ENCODE assay signal across 9 mouse cellular contexts in genomic region chr7:109424422-109425159, GRCm38 (mm10). TPM values are rescaled to one million over a fixed set of nuclear protein-coding genes. Genes with fewer than 3 reads are reported as not detected.
A peak's percentile ranks its signal among the peaks of the same experiment; 100 is the strongest.
DNase-seq lines count a peak whose midpoint lies in the region; ATAC-seq and TF ChIP-seq lines count a peak whose summit lies in the region.
"Had no signal": no experiment of that assay in that cellular context is flagged by ENCODE, and none has a peak within 500 bp of the region (broad histone marks: within the 10 kb centered on the region; RNA-seq: fewer than 3 reads in every experiment).

No protein-coding gene starts in this region.

- H3K4me2 ChIP-seq in kidney, embryonic 15.5 days: no peak overlapping the region
- no peak overlapping the region for H3K4me2 ChIP-seq in midbrain, embryonic 14.5 days (ENCODE audit: low read length)
- H3K4me2 ChIP-seq: heart, embryonic 15.5 days had no signal

- no peak overlapping the region for H3K27ac ChIP-seq in kidney, embryonic 15.5 days
- no peak overlapping the region for H3K27ac ChIP-seq in midbrain, embryonic 14.5 days (replicated peaks; ENCODE audit: low read depth, low read length)
- H3K27ac ChIP-seq: heart, embryonic 15.5 days had no signal

- no peaks in the 10 kb centered on the region for H3K4me1 ChIP-seq in kidney, embryonic 15.5 days
- H3K4me1 ChIP-seq in E14TG2a.4 (replicated peaks; ENCODE audit: low read depth, low read length): no peaks in the 10 kb centered on the region
- H3K4me1 ChIP-seq in midbrain, embryonic 14.5 days (ENCODE audit: control insufficient read depth, insufficient read depth, low read length): no peaks in the 10 kb centered on the region
- H3K4me1 ChIP-seq: heart, embryonic 15.5 days had no signal

- H3K27me3 ChIP-seq in kidney, embryonic 15.5 days: peaks cover 12% of the 10 kb centered on the region; the same call in 1 of the 2 replicates
- peaks cover 8% of the 10 kb centered on the region for H3K27me3 ChIP-seq in E14TG2a.4 (ENCODE audit: insufficient read depth, low read length)
- no peaks in the 10 kb centered on the region for H3K27me3 ChIP-seq in midbrain, embryonic 14.5 days (ENCODE audit: control insufficient read depth, insufficient read depth, low read length)

- peak; percentile 25 for DNase-seq in kidney, adult 9 months
- peak; percentile 28 for DNase-seq in R1 (ENCODE audit: low read depth, low spot score)
- peak; percentile 87 for DNase-seq in midbrain, embryonic 14.5 days
- DNase-seq in right cerebral cortex, postnatal 10 days (ENCODE audit: low spot score in 2 of 2): no peak
- no peak for DNase-seq in thymus, postnatal 10 days (ENCODE audit: low spot score in 2 of 2)
- DNase-seq in left cerebral cortex, adult 9 months (ENCODE audit: low spot score in 2 of 2): no peak

- WGBS in kidney, embryonic 15.5 days: 64% methylated on average over 3 of the region's 3 CpGs
- WGBS in midbrain, embryonic 14.5 days: 74% methylated on average over 3 of the region's 3 CpGs

- peak; percentile 51 for TF ChIP-seq CTCF in E14TG2a.4 (conservative IDR thresholded peaks at IDR 0.05; ENCODE audit: low read length)

- H3K9me3 ChIP-seq in kidney, embryonic 15.5 days (replicated peaks): no peaks in the 10 kb centered on the region
- H3K9me3 ChIP-seq in E14TG2a.4 (ENCODE audit: low read length): no peaks in the 10 kb centered on the region
- H3K9me3 ChIP-seq in midbrain, embryonic 14.5 days (ENCODE audit: control insufficient read depth, low read length): no peaks in the 10 kb centered on the region; the same call in 1 of the 2 replicates
- H3K9me3 ChIP-seq: heart, embryonic 15.5 days had no signal

- no peak overlapping the region for H3K9ac ChIP-seq in kidney, embryonic 15.5 days
- H3K9ac ChIP-seq in midbrain, embryonic 14.5 days (replicated peaks; ENCODE audit: low read length): no peak overlapping the region
- H3K9ac ChIP-seq: heart, embryonic 15.5 days had no signal

- ATAC-seq in kidney, embryonic 15.5 days (replicated peaks; ENCODE audit: low FRiP score): no peak
- ATAC-seq in midbrain, embryonic 14.5 days (ENCODE audit: low FRiP score, low TSS enrichment): peak; percentile 14; the same call in 1 of the 2 replicates

- no peak overlapping the region for H3K4me3 ChIP-seq in kidney, embryonic 15.5 days (replicated peaks)
- H3K4me3 ChIP-seq in E14TG2a.4 (replicated peaks; ENCODE audit: low read length): no peak overlapping the region
- H3K4me3 ChIP-seq in midbrain, embryonic 14.5 days (replicated peaks; ENCODE audit: low read depth, low read length): no peak overlapping the region
- H3K4me3 ChIP-seq: heart, embryonic 15.5 days had no signal

- no peaks in the 10 kb centered on the region for H3K36me3 ChIP-seq in kidney, embryonic 15.5 days
- no peaks in the 10 kb centered on the region for H3K36me3 ChIP-seq in E14TG2a.4 (ENCODE audit: insufficient read depth, low read length)
- H3K36me3 ChIP-seq in midbrain, embryonic 14.5 days (ENCODE audit: control insufficient read depth, insufficient read depth, low read length): no peaks in the 10 kb centered on the region
- H3K36me3 ChIP-seq: heart, embryonic 15.5 days had no signal

RNA-seq across cellular contexts. Expression of gene Stk33, which starts 14.3 kb away (rescaled TPM):
- polyA plus RNA-seq in kidney, embryonic 15.5 days (2015; fragmentation: Nextera tagmentation; extraction: Ambion mirVana): 0.35 and 0.42 TPM in 2 replicates
- polyA plus RNA-seq in midbrain, embryonic 14.5 days (2014; fragmentation: Nextera tagmentation; extraction: Ambion mirVana): 8.3 and 8.5 TPM in 2 replicates

Comparison
In these comparisons a context has a peak if more than half of its experiments do, and no peak if none do; other contexts are left out.
1. DNase-seq: peak in kidney, adult 9 months (single experiment), R1 (single experiment) and midbrain, embryonic 14.5 days (single experiment); none in right cerebral cortex, postnatal 10 days (0 of 2), thymus, postnatal 10 days (0 of 2) and left cerebral cortex, adult 9 months (0 of 2).